Mouse (Mus musculus): ENCODE data around the gene Atp7b.
A peak's percentile ranks its signal among the peaks of the same experiment; 100 is the strongest.

Atp7b gene

GRCm38 (mm10) chr8:22025241-22025640, 34.9 kb downstream of the Atp7b start:
- no peak for DNase-seq (ENCODE audit: low spot score)

GRCm38 (mm10) chr8:22022244-22022643, 37.9 kb downstream of the Atp7b start:
- DNase-seq (ENCODE audit: low spot score), result no peak

- DNase-seq (ENCODE audit: low spot score), result no peak
Measured at GRCm38 (mm10) chr8:22019498-22019897, 40.6 kb downstream of the Atp7b start.

GRCm38 (mm10) chr8:22017731-22018130, 42.4 kb downstream of the Atp7b start:
- DNase-seq (ENCODE audit: low spot score), result no peak

- no peak for DNase-seq (ENCODE audit: low spot score)
Measured at GRCm38 (mm10) chr8:22013034-22013707, 46.9 kb downstream of the Atp7b start.

- no peak for DNase-seq (ENCODE audit: low spot score)
Measured at GRCm38 (mm10) chr8:22009403-22009802, 50.7 kb downstream of the Atp7b start.

- no peak for DNase-seq (ENCODE audit: low spot score)
Measured at GRCm38 (mm10) chr8:22006423-22006822, 53.7 kb downstream of the Atp7b start.

- DNase-seq (ENCODE audit: low spot score), result no peak
Measured at GRCm38 (mm10) chr8:22004750-22005522, 55.2 kb downstream of the Atp7b start.

GRCm38 (mm10) chr8:21995181-21995580, 64.9 kb downstream of the Atp7b start:
- no peak for DNase-seq (ENCODE audit: low spot score)

- DNase-seq (ENCODE audit: low spot score), result peak; percentile 17
Measured at GRCm38 (mm10) chr8:21992184-21992583, 67.9 kb downstream of the Atp7b start.

- DNase-seq (ENCODE audit: low spot score), result no peak
Measured at GRCm38 (mm10) chr8:21981664-21982337, 78.3 kb downstream of the Atp7b start.

- no peak for DNase-seq (ENCODE audit: low spot score)
Measured at GRCm38 (mm10) chr8:21978193-21978592, 81.9 kb downstream of the Atp7b start.

- DNase-seq (ENCODE audit: low spot score), result no peak
Measured at GRCm38 (mm10) chr8:21969475-21969874, 90.6 kb downstream of the Atp7b start, which contains the start of gene Ccdc70. TSS of gene Ccdc70 (plus strand) at chr8:21969775.

GRCm38 (mm10) chr8:21966646-21967045, 93.5 kb downstream of the Atp7b start:
- DNase-seq (ENCODE audit: low spot score), result no peak

- DNase-seq (ENCODE audit: low spot score), result no peak
Measured at GRCm38 (mm10) chr8:21958414-21958813, 101.7 kb downstream of the Atp7b start, which contains the start of gene Fam90a1a. TSS of gene Fam90a1a (plus strand) at chr8:21958714.

GRCm38 (mm10) chr8:21956336-21956735, 103.8 kb downstream of the Atp7b start:
- no peak for DNase-seq (ENCODE audit: low spot score)

- peak; percentile 7 for DNase-seq (ENCODE audit: low spot score)
Measured at GRCm38 (mm10) chr8:21955321-21955720, 104.8 kb downstream of the Atp7b start.

- no peak for DNase-seq (ENCODE audit: low spot score)
Measured at GRCm38 (mm10) chr8:21947311-21948017, 112.6 kb downstream of the Atp7b start.

GRCm38 (mm10) chr8:21946462-21946861, 113.6 kb downstream of the Atp7b start, which contains the start of gene Defb13:
TSS of gene Defb13 (plus strand) at chr8:21946762.
- DNase-seq (ENCODE audit: low spot score), result no peak
